Mouse (Mus musculus): Measurements from ENCODE around the gene Faf1.

The Faf1 gene

GRCm38 (mm10) chr4:109939291-109939690, 262.9 kb downstream of the Faf1 start:
- DNase-seq, result no peak

DNA sequence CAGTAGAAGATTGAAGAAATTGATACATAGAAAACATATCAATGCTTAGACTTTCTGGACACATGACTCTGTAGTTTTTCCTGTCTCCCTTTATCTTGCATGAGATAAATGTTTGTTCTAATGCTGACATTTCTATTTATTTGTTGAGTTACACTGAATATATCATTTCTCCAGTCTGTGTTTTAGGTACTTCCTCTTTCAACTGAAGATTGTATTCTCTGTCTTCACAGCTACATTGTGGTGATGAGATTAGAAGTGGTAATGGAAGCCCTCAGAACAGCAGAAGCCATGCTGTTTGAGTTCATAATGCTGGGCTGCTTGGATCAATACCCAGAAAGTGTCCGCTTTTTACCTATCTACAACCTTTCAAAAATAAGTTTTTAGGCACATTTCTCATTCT, 269.2 kb downstream of the Faf1 start:
- no peak for DNase-seq

DNA sequence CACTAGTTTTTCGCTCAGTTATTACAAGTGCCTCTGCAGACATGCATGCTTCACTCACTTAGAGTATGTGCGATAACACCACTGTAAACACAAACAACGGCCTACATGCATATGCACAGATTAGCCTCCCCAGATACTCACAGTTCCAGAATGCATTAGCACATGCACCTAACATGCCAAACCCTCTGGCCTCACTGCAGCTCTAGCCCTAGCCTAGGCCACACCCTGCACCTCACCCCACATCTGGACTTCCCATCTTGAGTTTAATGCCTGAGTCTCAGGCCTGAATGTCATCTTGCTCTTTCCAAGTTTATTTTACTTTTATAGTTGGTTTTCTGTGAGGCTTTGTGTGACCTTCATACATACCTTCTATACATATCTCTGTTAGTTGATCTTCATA, 272.9 kb downstream of the Faf1 start:
- no peak for DNase-seq

- no peak for DNase-seq
Measured at GRCm38 (mm10) chr4:109953509-109953908, 277.1 kb downstream of the Faf1 start.

GRCm38 (mm10) chr4:109960201-109960935, 284.0 kb downstream of the Faf1 start:
- DNase-seq, result no peak

DNA sequence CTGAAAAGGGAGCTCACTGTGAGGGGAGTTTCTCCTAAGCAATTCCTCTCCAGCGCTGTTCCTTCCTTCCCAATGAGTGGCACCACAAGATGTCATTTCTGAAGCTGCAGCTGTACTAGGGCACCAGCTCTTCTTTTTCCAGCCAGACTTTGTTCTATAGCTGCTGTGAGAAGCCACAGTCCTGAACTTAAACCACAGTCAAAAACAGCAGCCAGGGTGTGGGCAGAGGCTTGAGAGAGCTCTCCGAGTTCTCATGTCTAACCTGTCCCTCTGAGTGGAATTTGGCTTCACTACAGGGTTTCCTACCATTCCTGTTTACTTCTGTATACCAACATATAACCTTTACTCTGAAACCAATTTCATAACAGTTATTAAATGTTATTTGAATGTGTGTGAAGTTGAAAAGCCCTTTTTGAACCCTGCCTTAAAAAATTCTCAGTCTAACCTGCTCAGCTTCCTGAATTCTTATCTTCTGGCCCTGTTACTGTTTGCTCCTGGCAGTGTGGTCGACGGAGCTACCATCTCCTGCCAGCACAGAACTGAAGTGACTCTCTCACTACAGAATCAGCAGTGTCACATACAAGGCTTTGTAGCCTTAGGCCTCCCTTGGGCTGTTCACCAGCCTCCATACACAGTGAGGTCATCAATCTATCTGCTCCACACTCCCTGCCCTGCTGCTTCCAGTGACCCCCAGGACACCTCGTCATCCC, 287.3 kb downstream of the Faf1 start:
- no peak for DNase-seq

DNA sequence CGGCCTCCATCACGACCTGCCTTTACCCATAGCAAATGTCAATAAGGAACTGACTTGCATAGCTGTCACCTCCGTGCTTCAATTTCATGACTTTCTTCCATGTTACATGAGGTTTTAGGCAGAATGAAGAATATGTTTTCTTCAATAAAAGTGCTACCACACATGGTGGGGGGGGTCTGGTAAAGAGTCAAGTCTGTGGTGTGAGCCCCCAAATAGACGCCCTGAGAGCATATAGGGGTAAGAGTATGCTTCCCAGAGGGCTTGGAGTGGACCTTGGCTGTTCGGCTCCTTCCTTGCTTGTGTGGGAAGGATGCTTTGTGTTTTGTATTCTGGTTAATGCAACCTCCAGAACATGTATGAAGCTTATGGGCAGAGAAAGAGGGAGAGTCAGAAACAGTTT, 293.2 kb downstream of the Faf1 start:
- DNase-seq, result no peak

GRCm38 (mm10) chr4:109973991-109974654, 297.7 kb downstream of the Faf1 start:
- DNase-seq, result no peak

- peak; percentile 34 for DNase-seq
Measured at GRCm38 (mm10) chr4:109974655-109975380, 298.4 kb downstream of the Faf1 start.

DNA sequence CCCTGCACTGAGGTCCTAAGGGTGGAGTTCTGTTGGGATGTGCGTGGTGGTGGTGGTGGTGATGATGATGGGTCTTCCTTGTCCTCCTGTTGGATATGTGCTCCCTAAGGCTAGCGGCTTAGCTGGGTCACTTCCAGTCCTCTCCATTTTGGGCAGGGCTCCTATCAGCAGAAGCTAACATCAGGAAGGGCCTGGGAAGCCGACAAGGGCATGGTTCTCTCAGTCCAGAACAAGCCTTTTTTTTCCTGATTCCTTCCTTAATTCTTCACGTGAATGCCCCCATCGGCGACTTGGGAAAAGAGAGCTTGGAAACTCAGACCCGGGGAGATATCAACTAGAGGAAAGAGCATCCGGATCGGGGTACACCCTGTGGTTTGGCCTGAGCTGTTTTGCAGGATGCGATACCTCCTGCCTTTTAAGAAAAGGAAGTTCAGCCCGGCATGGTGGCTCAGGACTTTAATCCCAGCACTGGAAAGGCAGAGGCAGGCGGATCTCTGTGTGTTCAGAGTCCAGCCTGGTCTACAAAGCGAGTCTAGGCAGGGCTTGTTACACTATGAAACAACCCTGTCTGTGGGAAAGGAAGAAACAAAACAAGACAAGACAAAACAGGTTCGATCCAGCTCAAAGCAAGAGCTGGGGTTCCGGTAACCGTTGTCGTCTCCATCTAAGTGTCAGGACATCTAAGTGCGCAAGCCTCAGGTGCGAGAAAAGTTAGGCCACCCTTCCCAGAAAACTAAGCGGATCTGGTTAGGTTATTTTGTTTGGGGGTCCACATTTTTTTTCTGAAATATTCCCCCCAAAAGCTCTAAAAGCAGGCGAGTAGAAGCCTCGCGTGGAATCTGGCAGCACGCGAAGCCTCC, 299.2 kb downstream of the Faf1 start:
- no peak for DNase-seq

GRCm38 (mm10) chr4:109976273-109977147, 300.1 kb downstream of the Faf1 start:
- peak; percentile 21 for DNase-seq

DNA sequence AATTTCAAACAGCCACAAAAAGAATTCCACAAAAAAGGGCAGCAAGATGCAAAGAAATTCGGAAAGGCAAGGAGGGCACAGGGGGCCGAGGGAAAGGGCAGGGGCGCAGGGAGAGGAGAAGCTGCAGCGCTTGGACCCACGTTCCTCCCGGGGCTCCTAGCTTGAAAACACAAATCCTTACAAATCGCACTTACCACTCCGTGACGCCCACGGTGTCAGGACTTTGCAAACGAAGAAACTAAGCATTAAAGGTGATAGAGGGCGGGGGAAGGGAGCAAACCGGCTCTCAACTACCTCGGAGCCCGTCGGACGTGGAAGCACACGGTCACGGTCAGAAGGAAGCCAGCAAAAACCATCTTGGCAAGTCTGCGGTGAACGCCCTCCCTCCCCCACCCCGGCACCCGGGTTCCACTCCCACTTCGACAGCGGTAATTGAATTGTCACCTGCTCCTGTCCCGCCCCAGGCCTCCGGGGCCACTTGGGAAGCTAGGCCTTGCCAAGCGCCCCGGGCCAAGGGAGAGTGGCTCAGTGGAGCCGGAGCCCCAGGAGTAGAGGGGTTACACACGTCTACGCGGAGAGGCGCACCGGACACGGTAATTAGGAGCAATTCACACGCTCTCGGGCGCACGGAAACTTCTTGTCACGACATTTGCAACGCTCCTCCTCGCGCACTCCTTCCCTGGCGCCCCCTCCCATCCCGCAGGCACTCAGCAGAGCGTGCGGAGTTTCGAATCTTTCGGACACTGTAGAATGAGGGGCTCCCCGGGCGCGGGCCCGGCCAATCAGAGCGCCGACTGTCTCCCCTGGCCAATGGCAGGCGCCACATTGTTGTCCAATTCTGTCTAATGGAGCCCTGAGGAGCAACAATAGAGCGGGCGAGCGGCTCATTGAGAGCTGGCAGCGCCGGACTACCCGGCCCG, 301.0 kb downstream of the Faf1 start, which contains the start of gene Dmrta2:
Dmrta2 (plus strand) TSS at position 906 of the 920 bp plus-strand sequence.
- peak; percentile 33 for DNase-seq

DNA sequence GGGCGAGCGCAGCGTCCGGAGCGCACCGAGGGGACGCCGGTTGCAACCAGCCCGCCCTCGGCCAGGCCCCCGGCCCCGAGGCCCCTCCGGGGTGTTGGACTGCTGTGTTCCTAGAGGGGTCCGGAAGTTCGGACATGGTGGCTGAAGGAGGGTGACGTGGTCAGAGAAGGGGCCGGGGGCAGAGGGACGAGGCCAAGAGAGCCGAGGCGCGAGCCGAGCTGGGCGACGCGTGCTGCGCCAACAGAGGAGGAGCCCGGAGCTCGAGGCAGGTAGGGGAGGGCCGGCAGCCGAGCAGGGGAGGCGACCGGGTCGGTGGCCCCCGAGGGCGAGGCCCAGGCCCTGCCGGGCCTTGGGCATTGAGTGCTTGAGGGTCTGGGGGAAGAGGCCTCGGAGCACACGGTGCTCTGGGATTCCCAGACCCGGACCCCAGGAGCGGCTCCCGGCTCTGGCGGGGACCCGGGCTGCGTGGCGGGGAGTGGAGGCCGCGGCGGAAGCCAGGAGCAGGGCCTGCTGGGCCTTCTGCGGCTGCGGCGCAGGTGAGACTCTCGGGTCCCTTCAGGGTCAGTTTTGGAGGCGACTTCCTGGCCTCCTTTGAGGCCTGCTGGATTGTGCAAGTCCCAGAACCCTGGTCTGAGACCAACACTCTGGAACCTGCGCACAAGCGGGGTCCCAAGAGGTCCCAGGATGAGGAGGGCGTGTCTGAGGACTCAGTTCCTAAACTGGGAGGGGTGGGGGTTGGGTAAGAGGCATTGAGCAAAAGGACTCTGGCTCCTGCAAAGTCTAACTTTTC, 301.9 kb downstream of the Faf1 start:
- DNase-seq, result peak; percentile 18

DNA sequence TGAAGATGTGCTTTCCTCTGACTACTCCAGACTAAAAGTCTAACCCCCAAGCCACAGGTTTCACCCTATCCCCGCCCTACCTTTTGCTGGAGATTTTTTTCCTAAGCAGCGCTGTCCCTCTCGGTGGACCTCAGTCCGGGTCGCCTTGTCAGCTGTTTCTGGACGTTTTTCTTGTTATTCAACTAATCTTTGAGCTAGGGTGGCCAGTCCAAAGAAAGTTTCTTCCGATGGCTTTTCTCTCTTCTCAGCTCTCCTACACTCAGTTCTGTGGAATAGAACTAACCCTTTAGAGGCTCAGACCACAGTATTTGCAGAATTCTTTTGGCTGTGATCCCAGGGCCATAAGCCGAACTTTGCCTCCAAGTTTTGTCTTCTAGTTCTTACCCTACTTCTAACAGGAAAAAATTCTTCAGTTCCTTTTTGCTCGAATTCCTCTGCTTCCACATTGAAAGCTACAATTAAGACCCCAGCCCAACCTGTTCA, 302.5 kb downstream of the Faf1 start:
- no peak for DNase-seq

- peak; percentile 23 for DNase-seq
Measured at GRCm38 (mm10) chr4:109979461-109980320, 303.3 kb downstream of the Faf1 start.

DNA sequence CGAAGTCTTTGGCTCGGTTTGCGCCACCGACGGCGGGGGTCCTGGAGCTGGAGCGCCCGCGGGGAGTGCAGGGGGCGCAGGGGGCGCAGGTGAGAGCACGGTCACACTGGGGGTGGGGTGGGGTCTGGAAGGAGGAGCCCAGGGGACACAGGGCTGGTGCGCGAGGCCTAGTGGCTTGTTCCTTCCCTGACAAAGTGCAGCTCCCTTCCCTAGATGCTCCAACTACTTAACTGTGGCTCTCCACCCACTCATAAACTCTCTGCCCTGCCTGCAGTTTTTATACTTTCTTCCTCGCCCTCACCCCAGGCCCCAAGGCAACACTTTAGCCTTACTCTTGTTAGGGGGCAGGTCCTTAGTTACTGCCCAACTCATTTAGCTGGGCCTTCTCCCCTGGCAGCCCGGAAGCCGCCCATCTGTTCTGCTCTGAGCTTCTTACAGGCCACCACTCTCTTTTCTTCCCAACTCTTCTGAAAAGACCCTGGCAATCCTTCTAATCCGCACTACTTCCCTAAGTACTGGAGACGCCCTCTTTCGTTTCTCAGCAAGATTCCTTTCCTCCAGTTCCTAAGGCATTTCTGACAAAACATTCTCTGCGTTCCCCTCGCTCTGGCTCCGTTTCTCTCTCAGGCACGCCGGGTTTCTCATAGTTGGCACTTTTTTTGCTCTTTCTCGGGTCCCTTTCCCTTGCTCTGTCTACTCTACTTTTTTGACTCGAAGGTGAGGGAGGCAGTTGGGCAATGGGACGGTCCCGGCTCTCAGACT, 304.1 kb downstream of the Faf1 start:
- DNase-seq, result no peak
